ENCODE assay signal across 28 mouse cellular contexts in the genomic region with DNA sequence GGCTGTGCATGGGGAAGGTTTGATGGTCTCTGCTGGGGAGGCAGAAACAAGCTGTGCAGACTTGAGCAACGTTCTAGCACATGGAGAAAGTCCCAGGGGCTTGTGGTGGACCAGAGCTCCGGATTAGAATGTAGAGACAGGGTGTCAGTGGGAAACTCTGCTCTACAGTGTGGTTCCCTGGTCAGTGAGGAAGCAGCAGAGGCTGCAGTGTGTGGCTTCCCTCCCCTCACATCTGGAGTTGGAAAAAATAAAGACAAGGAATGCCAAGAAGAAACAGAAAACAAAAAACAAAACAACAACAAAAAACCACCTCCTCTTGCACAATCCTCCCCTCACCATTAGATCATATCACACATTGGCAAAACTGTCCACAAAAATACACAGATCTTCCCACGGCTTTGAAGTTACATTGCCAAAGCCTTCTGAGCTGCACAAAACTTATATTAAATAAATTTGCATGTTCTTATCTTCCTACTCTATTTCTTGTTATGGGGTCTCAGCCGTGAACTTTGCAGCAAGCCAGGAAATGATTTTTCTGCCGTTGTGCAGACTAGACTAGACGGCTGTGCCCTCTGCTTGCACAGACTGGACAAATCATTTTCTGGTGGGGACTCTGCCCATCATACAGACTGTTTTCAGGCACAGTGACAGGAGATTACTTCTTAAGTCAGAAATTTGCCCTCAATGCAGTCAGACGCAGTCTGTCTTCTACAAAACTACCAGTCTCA.
DNase-seq lines count a peak whose midpoint lies in the region; ATAC-seq and TF ChIP-seq lines count a peak whose summit lies in the region.
"Had no signal": no experiment of that assay in that cellular context is flagged by ENCODE, and none has a peak within 500 bp of the region (broad histone marks: within the 10 kb centered on the region; RNA-seq: fewer than 3 reads in every experiment).

No protein-coding gene starts in this region.

- WGBS in lung, embryonic 14.5 days: 37% methylated on average over 7 of the region's 7 CpGs
- 40% methylated on average over 7 of the region's 7 CpGs for WGBS in lung, embryonic 16.5 days

- H3K4me3 ChIP-seq in lung, embryonic 14.5 days (ENCODE audit: low read depth, low read length): no peak overlapping the region
- no peak overlapping the region for H3K4me3 ChIP-seq in lung, embryonic 16.5 days (ENCODE audit: low read length)
- no peak overlapping the region for H3K4me3 ChIP-seq in cortical plate, adult 2 months (ENCODE audit: insufficient read depth, low read length)
- H3K4me3 ChIP-seq: embryonic facial prominence, embryonic 13.5 days; embryonic facial prominence, embryonic 15.5 days; erythroblast, embryonic 14.5 days; forebrain, embryonic 10.5 days; forebrain, embryonic 12.5 days had no signal

- H3K9me3 ChIP-seq in lung, embryonic 14.5 days (ENCODE audit: low read depth, low read length): peaks cover 4% of the 10 kb centered on the region; the same call in 1 of the 2 replicates
- H3K9me3 ChIP-seq in lung, embryonic 16.5 days (ENCODE audit: control insufficient read depth, low read length): 0 out of 2 replicates have a peak, but pooled peaks cover 2% of the 10 kb centered on the region
- H3K9me3 ChIP-seq: embryonic facial prominence, embryonic 15.5 days; G1E had no signal

- TF ChIP-seq CTCF in lung, embryonic 14.5 days (IDR thresholded peaks at IDR 0.05; ENCODE audit: low read depth): no peak
- TF ChIP-seq CTCF in cortical plate, adult 2 months (IDR thresholded peaks at IDR 0.05; ENCODE audit: extremely low read depth, insufficient read depth, low read length): no peak

- ATAC-seq in frontal cortex, adult (ENCODE audit: low TSS enrichment): peak; percentile 19; the same call in 1 of the 2 replicates
- ATAC-seq in lung, embryonic 14.5 days (ENCODE audit: insufficient read depth): peak; percentile 69
- ATAC-seq in lung, embryonic 16.5 days (ENCODE audit: low read depth): peak; percentile 81
- ATAC-seq: activated CD4-positive, CD25-positive, alpha-beta regulatory T cell, adult 4 months; CD4-positive, CD25-positive, alpha-beta regulatory T cell, adult 4 months; forebrain, embryonic 14.5 days; Patski had no signal

- no peak overlapping the region for H3K4me2 ChIP-seq in lung, embryonic 14.5 days
- no peak overlapping the region for H3K4me2 ChIP-seq in lung, embryonic 16.5 days (ENCODE audit: low read depth, low read length)
- H3K4me2 ChIP-seq: embryonic facial prominence, embryonic 13.5 days; embryonic facial prominence, embryonic 15.5 days; forebrain, embryonic 12.5 days had no signal

- H3K36me3 ChIP-seq in lung, embryonic 14.5 days (ENCODE audit: insufficient read depth): no peaks in the 10 kb centered on the region
- no peaks in the 10 kb centered on the region for H3K36me3 ChIP-seq in lung, embryonic 16.5 days (ENCODE audit: control insufficient read depth, insufficient read depth, low read length)
- H3K36me3 ChIP-seq: embryonic facial prominence, embryonic 13.5 days; embryonic facial prominence, embryonic 15.5 days; forebrain, embryonic 10.5 days; forebrain, embryonic 12.5 days; G1E had no signal

- no peak overlapping the region for H3K27ac ChIP-seq in lung, embryonic 14.5 days (ENCODE audit: low read depth)
- H3K27ac ChIP-seq in lung, embryonic 16.5 days (ENCODE audit: low read length): peak overlapping the region; percentile 33
- peak overlapping the region; percentile 42; the same call in 1 of the 2 replicates for H3K27ac ChIP-seq in cortical plate, adult 2 months (ENCODE audit: insufficient read depth, low read length)
- H3K27ac ChIP-seq: embryonic facial prominence, embryonic 13.5 days; embryonic facial prominence, embryonic 15.5 days; forebrain, embryonic 10.5 days; forebrain, embryonic 12.5 days had no signal

- H3K9ac ChIP-seq in lung, embryonic 14.5 days: no peak overlapping the region
- no peak overlapping the region for H3K9ac ChIP-seq in lung, embryonic 16.5 days (ENCODE audit: low read length)
- H3K9ac ChIP-seq: embryonic facial prominence, embryonic 13.5 days; embryonic facial prominence, embryonic 15.5 days; forebrain, embryonic 12.5 days had no signal

- no peak for TF ChIP-seq POLR2A in cortical plate, adult 2 months (IDR thresholded peaks at IDR 0.05; ENCODE audit: extremely low read depth, insufficient read depth, low read length)

- 0 out of 2 replicates have a peak, but pooled peaks cover 4% of the 10 kb centered on the region for H3K4me1 ChIP-seq in lung, embryonic 14.5 days (ENCODE audit: insufficient read depth)
- H3K4me1 ChIP-seq in lung, embryonic 16.5 days (replicated peaks; ENCODE audit: control insufficient read depth, insufficient read depth, low read length): no peaks in the 10 kb centered on the region; the same call in 1 of the 2 replicates
- H3K4me1 ChIP-seq in cortical plate, adult 2 months (ENCODE audit: control insufficient read depth, insufficient read depth, low read length): peaks cover 3% of the 10 kb centered on the region; the same call in 1 of the 2 replicates
- H3K4me1 ChIP-seq: embryonic facial prominence, embryonic 13.5 days; embryonic facial prominence, embryonic 15.5 days; forebrain, embryonic 10.5 days; forebrain, embryonic 12.5 days had no signal

- DNase-seq in frontal cortex, adult 2 months (ENCODE audit: extremely low spot score in 1 of 2, low spot score in 1 of 2): no peak
- peak; percentile 73 for DNase-seq in lung, embryonic 14.5 days
- DNase-seq in lung, postnatal 10 days: no peak
- no peak for DNase-seq in lung, postnatal 36 days
- DNase-seq: adrenal gland, adult 8-10 months; adrenal gland, postnatal 14 days; adrenal gland, postnatal 36 days; B cell, adult 2 months; cerebellum, adult 11-12 months; cerebellum, adult 2 months; cerebellum, adult 9-10 months; cerebellum, postnatal 10 days; cerebellum, postnatal 25 days; embryo, embryonic 11 days had no signal

- no peaks in the 10 kb centered on the region for H3K27me3 ChIP-seq in lung, embryonic 14.5 days (ENCODE audit: insufficient read depth, low read length)
- H3K27me3 ChIP-seq in lung, embryonic 16.5 days (ENCODE audit: control insufficient read depth, insufficient read depth, low read depth, low read length): no peaks in the 10 kb centered on the region
- H3K27me3 ChIP-seq: CH12.LX; embryonic facial prominence, embryonic 13.5 days; embryonic facial prominence, embryonic 15.5 days; forebrain, embryonic 12.5 days; Patski had no signal

Comparison
In these comparisons a context has a peak if more than half of its experiments do, and no peak if none do; other contexts are left out.
1. ATAC-seq: peak in every context shown above with its lines; median percentile 81 in lung, embryonic 16.5 days; 69 in lung, embryonic 14.5 days; 19 in frontal cortex, adult.